ENCODE assay signal across 21 mouse cellular contexts in genomic region chr11:52097016-52097415, GRCm38 (mm10). TPM values are rescaled to one million over a fixed set of nuclear protein-coding genes. Genes with fewer than 3 reads are reported as not detected.
DNase-seq lines count a peak whose midpoint lies in the region; ATAC-seq and TF ChIP-seq lines count a peak whose summit lies in the region.
"Had no signal": no experiment of that assay in that cellular context is flagged by ENCODE, and none has a peak within 500 bp of the region (broad histone marks: within the 10 kb centered on the region; RNA-seq: fewer than 3 reads in every experiment).

No protein-coding gene starts in this region.

- no peak for DNase-seq in gastrocnemius, adult 2 months
- no peak for DNase-seq in gastrocnemius, postnatal 36 days
- no peak for DNase-seq in frontal cortex, adult 2 months (ENCODE audit: extremely low spot score in 1 of 2, low spot score in 1 of 2)
- DNase-seq in midbrain, embryonic 11.5 days (ENCODE audit: low spot score, missing footprints) = no peak
- DNase-seq: gastrocnemius, postnatal 25 days; lung, embryonic 14.5 days; thymus, postnatal 36 days had no signal

- 71% methylated on average over 3 of the region's 3 CpGs for WGBS in midbrain, embryonic 11.5 days

- H3K4me2 ChIP-seq in midbrain, embryonic 11.5 days = no peak overlapping the region
- H3K4me2 ChIP-seq: lung, embryonic 14.5 days had no signal

- no peak overlapping the region for H3K9ac ChIP-seq in midbrain, embryonic 11.5 days (ENCODE audit: low read length)
- H3K9ac ChIP-seq: embryonic facial prominence, embryonic 12.5 days; limb, embryonic 12.5 days; lung, embryonic 14.5 days had no signal

- H3K4me1 ChIP-seq in megakaryocyte, embryonic 14.5 days = peaks cover 54% of the 10 kb centered on the region
- peaks cover 19% of the 10 kb centered on the region for H3K4me1 ChIP-seq in midbrain, embryonic 11.5 days (ENCODE audit: control insufficient read depth, insufficient read depth, low read length)

- intact Hi-C loops in gastrocnemius, adult 2 months (cut with DNase I) = no loop called here
- intact Hi-C loops in gastrocnemius, postnatal 36 days (cut with DNase I) = loop anchor here (5.0 kb wide), 1 partner anchor 95 kb away; the partner anchor contains the start of genes Cdkl3 and Ube2b

- TF ChIP-seq CTCF in gastrocnemius, adult 2 months (IDR thresholded peaks at IDR 0.05) = no peak

- ATAC-seq in megakaryocyte, adult 5-6 weeks (ENCODE audit: poor library complexity, severe bottlenecking) = no peak
- ATAC-seq in granulocyte monocyte progenitor cell, adult 5-6 weeks (replicated peaks; ENCODE audit: poor library complexity, severe bottlenecking) = peak; percentile 28
- ATAC-seq in midbrain, embryonic 11.5 days (ENCODE audit: low FRiP score) = no peak

- no peak overlapping the region for H3K4me3 ChIP-seq in gastrocnemius, adult 2 months
- peak overlapping the region; percentile 98 for H3K4me3 ChIP-seq in megakaryocyte, embryonic 14.5 days (replicated peaks)
- no peak overlapping the region for H3K4me3 ChIP-seq in midbrain, embryonic 11.5 days (ENCODE audit: low read depth, low read length)
- H3K4me3 ChIP-seq: embryonic facial prominence, embryonic 12.5 days; limb, embryonic 12.5 days had no signal

- peak overlapping the region; percentile 100 for H3K27ac ChIP-seq in gastrocnemius, adult 2 months
- H3K27ac ChIP-seq in midbrain, embryonic 11.5 days (ENCODE audit: low read depth, low read length) = no peak overlapping the region
- H3K27ac ChIP-seq: embryonic facial prominence, embryonic 12.5 days; limb, embryonic 12.5 days had no signal

- peaks cover 16% of the 10 kb centered on the region for H3K36me3 ChIP-seq in megakaryocyte, embryonic 14.5 days (replicated peaks; ENCODE audit: low read length)
- no peaks in the 10 kb centered on the region for H3K36me3 ChIP-seq in midbrain, embryonic 11.5 days (ENCODE audit: control insufficient read depth, insufficient read depth, low read length)
- H3K36me3 ChIP-seq: embryonic facial prominence, embryonic 12.5 days; heart, embryonic 15.5 days; limb, embryonic 12.5 days had no signal

- H3K27me3 ChIP-seq in megakaryocyte, embryonic 14.5 days (replicated peaks) = no peaks in the 10 kb centered on the region
- no peaks in the 10 kb centered on the region for H3K27me3 ChIP-seq in midbrain, embryonic 11.5 days (ENCODE audit: control insufficient read depth, insufficient read depth, low read length)
- H3K27me3 ChIP-seq: embryonic facial prominence, embryonic 12.5 days; heart, embryonic 15.5 days; limb, embryonic 12.5 days had no signal

- H3K9me3 ChIP-seq in megakaryocyte, embryonic 14.5 days = no peaks in the 10 kb centered on the region
- no peaks in the 10 kb centered on the region for H3K9me3 ChIP-seq in midbrain, embryonic 11.5 days (ENCODE audit: control insufficient read depth, low read length)
- H3K9me3 ChIP-seq: embryonic facial prominence, embryonic 12.5 days; heart, embryonic 15.5 days; hindbrain, embryonic 10.5 days; limb, embryonic 12.5 days had no signal

RNA-seq across cellular contexts. Expression of gene Ppp2ca, which starts 1.5 kb away (rescaled TPM):
- total RNA-seq in gastrocnemius, adult 2 months (2021) = 10 to 100 TPM; 43.2 to 54.0 TPM
- 10 to 100 TPM; 37.0 to 44.3 TPM for total RNA-seq in gastrocnemius, postnatal 36 days (2021)
- polyA plus RNA-seq in megakaryocyte, embryonic 14.5 days (2012; ENCODE audit: insufficient read depth, low replicate concordance) = 4.4 and 8.0 TPM in 2 replicates
- 68.5 and 70.6 TPM in 2 replicates for total RNA-seq in megakaryocyte, adult 5-6 weeks (2015)
- total RNA-seq in megakaryocyte, adult 5-6 weeks (2017) = 72.5 and 75.7 TPM in 2 replicates
- 61.4 and 63.9 TPM in 2 replicates for total RNA-seq in granulocyte monocyte progenitor cell, adult 5-6 weeks (2014; fragmentation: Nextera tagmentation)
- 96.3 and 105 TPM in 2 replicates for total RNA-seq in granulocyte monocyte progenitor cell, adult 5-6 weeks (2017)
- polyA plus RNA-seq in frontal cortex, adult 2 months (2012; rRNA removed) = 98.9 and 101 TPM in 2 replicates
- polyA plus RNA-seq in midbrain, embryonic 11.5 days (2014; fragmentation: Nextera tagmentation; extraction: Ambion mirVana) = 133 and 138 TPM in 2 replicates

RNA-seq across cellular contexts. Expression of gene Olfr1373, which starts 48.3 kb away (rescaled TPM):
- total RNA-seq in gastrocnemius, adult 2 months (2021) = not detected
- total RNA-seq in gastrocnemius, postnatal 36 days (2021) = not detected
- polyA plus RNA-seq in megakaryocyte, embryonic 14.5 days (2012; ENCODE audit: insufficient read depth, low replicate concordance) = not detected in 2 replicates
- total RNA-seq in megakaryocyte, adult 5-6 weeks (2015) = not detected in 2 replicates
- total RNA-seq in megakaryocyte, adult 5-6 weeks (2017) = 0.15 TPM in 1 of 2 replicates, not detected in the other
- total RNA-seq in granulocyte monocyte progenitor cell, adult 5-6 weeks (2014; fragmentation: Nextera tagmentation) = not detected in 2 replicates
- total RNA-seq in granulocyte monocyte progenitor cell, adult 5-6 weeks (2017) = not detected in 2 replicates
- not detected in 2 replicates for polyA plus RNA-seq in frontal cortex, adult 2 months (2012; rRNA removed)
- not detected in 2 replicates for polyA plus RNA-seq in midbrain, embryonic 11.5 days (2014; fragmentation: Nextera tagmentation; extraction: Ambion mirVana)
- total RNA-seq: adrenal gland, adult 18-20 months; gastrocnemius, postnatal 25 days; layer of hippocampus, adult 8-10 months; left cerebral cortex, adult 8-10 months; monocyte, adult 5-6 weeks had no signal
- polyA plus RNA-seq: embryonic facial prominence, embryonic 12.5 days; heart, embryonic 15.5 days; hindbrain, embryonic 10.5 days; intestine, embryonic 14.5 days; kidney, embryonic 16.5 days; limb, embryonic 12.5 days; lung, embryonic 14.5 days; neural tube, embryonic 14.5 days had no signal
